Mouse (Mus musculus) embryonic fibroblast, embryonic 13.5 days (primary cell): Measurements from ENCODE around the gene Gm12216.
"Not testable (repeated sequence)": the region's sequence is repeated elsewhere in the genome, so short reads cannot be mapped to it uniquely, and the experiment has no call there.

Experiments
- CTCF ChIP-seq: IDR thresholded peaks from 2 replicates; pipeline ENCODE4 v1.5.1; 2011; ENCODE audit warnings: mild to moderate bottlenecking, control low read depth, low read length, moderate library complexity, borderline replicate concordance; ENCODE audit not compliant: insufficient read depth
- POLR2A ChIP-seq: IDR thresholded peaks from 2 replicates; pipeline ENCODE4 v1.6.1; 2011; ENCODE audit warnings: low read depth, mild to moderate bottlenecking, control low read depth, low read length, moderate library complexity

- not testable (repeated sequence) for TF ChIP-seq CTCF, POLR2A
Observed at GRCm38 (mm10) chr11:53860944-53861343, 1.9 kb upstream of the Gm12216 start.
